Mouse (Mus musculus) naive thymus-derived CD4-positive, alpha-beta T cell, adult 2 months (primary cell): ENCODE results near the gene 3110009E18Rik.

Experiments
- DNase-seq: peaks from one replicate; pipeline ENCODE4 v3.0.0-alpha.2; 2011; ENCODE audit warnings: low read depth

3110009E18Rik gene

DNA sequence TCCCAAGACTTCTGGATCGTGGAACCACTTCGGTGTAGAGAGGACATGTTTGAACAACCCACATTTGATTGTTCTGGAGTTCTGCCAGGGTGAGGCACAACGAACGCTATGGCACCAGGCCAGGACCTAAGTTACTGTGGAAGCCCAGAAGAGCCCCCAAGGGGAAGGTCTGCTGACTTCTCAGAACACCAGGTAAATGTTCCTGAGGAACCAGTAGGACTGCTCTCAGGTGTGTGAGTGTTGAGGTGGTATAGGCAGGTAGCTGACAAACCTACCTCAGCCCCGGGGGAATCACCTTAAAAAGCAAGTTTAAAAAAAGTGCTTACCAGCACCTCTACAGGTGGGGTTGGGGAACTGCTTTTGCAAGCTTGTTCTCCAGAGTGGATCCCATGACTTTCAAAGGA is 15.4 kb upstream of the 3110009E18Rik start:
- peak; percentile 19 for DNase-seq

DNA sequence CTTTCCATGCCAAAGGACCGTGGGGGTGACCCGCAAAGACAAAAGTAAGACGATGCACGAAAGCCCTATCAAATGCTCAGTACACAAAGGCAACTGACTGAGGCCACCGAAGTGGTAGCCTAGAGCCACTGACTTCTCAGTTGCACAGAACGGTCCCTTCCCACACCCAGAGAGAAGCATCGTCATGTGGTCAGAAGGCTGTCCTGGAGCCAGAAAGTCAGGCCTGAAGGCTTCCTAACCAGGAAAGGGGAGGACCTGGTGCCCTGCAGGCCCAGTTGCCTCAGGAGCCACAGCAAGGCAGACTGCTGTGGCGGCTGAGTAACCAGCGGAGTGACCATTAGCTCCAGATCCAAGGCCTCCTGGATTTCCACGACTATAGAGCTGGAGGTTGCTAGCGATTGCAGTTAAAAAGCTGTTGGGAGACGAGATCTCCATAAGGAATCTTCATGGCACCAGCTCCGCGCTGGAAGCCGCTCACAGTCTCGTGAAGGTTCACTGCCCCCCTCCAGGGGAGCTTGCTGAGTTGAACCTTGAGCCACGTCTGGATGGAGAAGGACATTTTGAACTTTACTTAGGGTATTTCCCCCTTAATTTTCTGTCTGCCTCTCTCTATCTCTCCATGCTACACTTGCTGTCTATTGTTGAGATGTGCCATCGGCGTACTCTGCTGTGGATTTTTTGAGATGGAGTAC is 11.1 kb upstream of the 3110009E18Rik start:
- no peak for DNase-seq

DNA sequence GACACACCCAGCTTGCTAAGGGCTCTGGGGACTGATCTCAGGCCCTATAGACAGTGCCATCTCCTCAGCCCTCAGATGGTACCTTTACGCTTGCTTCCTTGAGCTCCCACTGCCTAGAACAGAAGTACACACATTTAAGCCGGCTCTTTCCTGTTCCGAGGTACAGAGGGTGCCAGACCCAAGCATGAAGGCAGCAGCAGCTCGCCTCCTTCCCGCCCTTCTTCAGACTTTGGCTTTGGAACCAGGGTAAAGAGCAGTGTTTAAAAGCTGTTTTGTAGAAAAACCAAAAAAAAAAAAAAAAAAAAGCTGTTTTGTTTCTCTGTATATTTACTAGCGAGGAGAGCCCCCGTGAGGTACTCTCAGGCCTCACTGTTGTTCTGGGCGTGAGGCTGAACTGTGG is 9.2 kb upstream of the 3110009E18Rik start:
- no peak for DNase-seq

DNA sequence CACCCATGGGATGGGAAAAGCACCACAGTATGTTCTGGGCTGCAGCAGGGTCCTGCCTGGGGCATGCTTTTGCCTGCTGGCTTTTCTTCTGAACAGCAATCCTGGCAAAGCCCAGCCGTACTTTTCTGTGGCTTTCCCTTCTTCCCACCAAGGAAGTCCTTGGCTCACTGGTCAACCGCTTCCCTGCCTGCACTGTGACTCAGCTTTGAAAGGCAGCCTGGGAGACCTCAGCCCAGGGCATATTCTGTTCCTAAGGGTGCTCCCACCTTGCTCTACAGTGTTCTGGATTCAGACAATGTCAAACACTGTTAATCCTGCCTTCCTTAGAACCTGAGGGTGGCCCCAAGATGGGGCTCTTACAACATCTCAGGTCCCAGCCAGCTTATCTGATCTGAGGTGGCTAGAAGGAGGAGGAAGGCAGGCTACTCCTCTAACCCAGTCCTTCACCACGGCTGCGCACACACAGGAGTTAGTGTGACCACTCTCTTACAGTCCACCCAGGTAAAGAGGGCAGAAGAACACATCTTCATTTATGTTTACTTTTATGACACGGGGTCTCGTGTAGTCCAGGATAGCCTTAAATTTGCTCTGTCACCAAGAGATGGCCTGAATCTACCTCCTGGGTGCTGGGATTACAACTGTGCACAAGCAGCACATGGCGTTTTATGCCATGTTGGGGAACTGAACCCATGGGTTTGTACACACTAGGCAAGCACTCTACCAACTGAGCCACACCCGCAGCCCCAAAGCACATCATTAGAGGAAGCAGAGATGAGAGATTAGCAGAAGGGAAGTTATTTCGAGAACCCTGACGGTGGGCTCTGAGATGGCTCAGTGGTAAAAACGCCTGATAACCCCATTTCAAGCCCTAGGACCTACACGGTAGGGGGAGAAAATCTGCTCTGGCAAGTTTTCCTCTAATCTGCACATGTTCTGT is 8.5 kb upstream of the 3110009E18Rik start:
- no peak for DNase-seq

DNA sequence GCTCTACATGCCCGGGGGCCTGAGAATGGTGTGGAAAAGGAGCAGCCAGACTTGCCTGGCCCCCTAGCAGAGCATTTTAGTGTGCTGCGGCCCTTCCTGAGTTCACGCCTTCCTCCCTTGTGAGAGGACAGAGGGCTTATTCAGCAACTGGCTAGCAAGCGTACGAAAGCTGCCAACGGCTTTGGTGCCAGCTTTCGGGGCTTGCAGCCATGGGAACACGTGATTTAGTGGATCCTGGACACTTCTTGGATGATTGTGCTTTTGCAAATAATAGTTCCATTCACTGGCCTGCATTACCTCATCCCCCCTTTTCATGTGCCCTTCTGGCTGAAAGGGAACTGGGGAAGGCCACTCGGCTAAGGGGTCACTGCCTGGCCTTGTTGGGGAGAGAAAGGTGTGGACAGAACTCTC is 5.3 kb upstream of the 3110009E18Rik start:
- DNase-seq = no peak

DNA sequence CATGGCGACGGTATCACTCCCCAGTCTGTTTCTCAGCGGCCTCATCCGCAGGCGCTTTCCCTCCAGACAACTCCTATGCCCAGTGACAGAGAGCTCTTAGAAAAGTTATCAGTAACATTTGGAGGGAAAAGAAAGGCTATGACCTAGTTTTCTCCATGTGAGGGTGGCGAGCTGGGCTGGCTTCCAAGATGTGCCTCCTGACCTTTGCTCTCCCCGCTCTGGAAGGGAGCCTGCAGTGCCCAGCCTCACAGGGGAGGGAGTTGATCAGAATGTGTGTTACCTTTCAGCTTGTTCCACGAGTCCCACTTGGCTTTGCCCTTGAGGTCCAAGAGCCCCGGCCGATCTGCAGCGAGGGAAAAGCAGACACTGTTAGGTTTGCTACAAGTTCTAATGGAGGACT is 4.9 kb upstream of the 3110009E18Rik start:
- no peak for DNase-seq

DNA sequence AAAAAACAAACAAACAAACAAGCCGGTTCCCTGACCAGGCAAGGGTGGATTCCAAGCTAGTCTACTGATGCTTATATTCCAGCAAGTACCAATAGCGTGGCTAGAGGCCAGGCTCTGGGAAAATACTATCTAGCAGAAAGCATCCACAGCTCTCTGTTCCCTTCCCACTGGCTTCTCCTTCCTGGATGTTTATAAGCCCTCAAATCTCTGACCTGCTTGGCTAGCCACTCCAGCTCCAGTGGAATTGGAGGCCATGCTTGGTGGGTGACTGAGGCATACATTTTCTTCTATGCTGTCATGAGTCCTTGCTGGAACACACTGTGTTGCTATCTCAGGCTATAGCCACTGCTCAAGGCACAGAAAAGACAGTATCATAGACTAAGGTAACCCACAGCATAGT is 2.1 kb upstream of the 3110009E18Rik start:
- DNase-seq = no peak

DNA sequence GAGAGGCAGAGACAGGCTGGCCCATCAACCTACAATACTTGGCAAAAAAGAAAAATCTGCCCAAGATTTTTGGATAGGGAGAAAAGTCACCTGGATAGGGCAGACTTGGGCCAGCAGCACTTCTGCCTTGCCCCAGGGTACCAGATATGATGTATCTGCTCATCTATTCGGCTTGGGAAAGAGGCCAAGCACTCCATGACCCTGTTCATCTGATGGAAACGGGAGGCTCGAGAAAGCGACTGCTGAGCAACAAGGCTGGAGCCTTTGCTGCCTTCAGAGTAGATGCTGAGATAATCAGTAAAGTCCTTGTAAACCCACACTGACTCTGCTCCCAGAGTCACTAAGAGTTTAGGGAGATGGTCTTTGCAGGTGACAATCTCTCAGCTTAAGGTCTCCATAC is 1.6 kb upstream of the 3110009E18Rik start:
- no peak for DNase-seq

DNA sequence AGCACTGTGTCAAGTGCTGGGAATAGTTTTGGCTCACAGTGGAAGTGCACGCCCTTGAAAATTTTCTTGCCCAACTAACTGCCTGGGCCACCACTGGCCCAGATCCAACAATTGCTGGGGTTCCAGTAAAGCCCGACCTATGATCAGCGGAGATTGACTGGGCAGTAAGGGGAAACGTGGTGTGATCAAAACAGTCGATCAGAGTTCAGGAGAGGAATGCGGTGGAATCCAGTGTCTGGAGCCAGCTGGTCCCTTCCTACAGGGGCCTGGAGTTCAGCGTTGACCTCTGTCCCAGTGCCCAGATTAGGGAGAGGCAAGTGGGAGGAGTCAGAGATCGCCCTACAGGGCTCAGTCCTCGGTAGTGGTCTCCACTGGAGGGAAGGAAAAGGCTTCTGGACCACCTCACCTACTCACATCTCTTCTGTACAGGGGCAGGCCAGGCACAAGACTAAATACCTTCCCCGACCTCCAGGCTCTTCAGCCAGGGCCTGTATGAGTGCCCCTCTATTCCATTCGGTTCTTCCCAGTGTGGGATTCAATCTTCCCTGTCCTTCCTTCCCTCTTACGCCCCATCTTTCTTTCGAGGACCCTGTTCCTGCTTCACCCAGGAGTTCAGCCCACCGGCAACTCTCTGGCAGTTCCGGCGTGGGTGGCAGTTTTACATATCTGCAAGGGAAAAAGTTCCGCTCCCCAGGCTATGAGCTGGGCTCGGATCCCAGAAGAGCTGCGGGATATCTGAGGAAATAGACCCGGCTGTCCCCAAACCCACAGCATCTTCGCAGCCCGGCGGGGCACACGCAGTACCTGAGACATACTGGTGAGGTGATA is 632 bp upstream of the 3110009E18Rik start:
- DNase-seq = no peak

DNA sequence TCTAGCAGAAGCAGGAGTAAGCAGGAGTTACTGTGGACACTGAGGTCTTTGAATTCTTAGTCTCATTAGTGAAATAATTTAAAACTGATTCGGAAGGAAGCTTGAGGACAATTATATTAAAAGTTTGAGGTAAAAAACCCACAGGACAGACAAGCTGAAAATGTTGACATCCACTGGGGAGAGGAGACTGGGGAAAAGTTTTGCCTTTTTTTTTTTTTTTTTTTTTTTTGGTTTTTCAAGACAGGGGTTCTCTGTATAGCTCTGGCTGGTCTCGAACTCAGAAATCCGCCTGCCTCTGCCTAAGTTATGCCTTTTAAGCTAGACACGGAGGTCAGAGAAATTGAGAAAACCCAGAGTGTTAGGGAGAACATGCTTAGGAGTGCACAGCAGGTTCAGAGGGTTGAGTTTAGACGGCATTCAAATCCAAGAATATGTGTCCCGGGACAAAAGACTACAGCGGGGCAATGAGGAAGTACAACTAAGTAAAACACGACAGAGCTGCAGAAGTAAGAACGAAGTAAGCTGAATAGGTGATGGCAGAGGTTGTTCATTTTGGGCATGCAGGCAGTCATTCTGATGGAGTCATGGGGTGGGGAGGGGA is 1.0 kb downstream of the 3110009E18Rik start:
- peak; percentile 11 for DNase-seq

DNA sequence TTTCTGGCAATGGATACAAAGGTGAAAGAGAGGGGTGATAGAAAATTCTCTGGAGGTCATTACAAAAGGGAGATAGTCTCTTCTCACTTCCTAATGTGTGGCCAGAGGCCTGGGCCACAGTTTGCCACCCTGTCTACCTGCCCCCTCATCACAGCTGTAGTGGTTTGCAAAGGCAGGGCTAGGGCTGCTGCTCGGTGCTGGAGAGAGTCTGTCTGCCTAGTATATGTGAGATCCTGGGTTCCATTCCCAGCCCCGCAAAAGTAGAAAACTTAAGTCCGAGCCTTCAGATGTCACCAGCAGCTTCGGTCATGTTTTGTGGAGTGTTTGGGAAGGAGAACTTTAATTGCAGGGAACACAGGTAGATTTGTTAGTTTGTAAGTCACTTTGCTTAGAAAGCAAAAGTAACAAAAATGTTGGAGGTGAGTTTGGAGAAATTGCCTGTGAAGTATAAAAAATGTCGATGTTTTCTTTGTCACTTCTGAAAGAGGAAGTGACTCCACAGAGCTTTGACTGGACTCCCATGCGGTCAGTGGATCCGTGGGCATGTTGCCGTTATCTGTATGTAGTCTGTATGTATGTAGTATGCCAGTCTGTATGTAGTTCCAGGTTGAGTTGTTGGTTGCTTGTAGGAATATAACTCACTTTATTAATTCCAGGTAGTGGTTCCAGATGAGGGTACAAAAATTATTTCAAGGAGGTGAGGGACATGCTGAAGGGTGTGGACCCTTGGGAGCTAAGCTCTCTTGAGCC is 1.8 kb downstream of the 3110009E18Rik start:
- DNase-seq = no peak

DNA sequence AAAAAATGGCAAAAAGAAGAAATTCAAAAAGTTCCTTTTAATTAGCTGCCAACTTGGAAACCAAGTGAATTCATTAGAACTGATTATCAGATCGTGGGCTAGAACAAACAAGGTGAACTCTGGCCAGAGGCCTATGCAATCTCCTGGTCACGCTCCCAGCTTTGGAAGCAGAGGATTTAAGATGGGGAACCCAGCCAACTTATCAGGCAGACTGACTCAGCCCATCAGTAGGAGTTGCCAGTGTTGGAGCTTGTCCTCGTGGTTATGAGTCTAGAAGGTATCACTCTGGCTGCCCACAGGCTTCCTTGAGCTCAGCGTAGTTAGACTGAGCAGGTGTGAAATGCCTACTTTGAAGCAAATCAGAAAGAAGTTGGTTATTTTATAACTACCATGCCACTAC is 3.9 kb downstream of the 3110009E18Rik start:
- no peak for DNase-seq

DNA sequence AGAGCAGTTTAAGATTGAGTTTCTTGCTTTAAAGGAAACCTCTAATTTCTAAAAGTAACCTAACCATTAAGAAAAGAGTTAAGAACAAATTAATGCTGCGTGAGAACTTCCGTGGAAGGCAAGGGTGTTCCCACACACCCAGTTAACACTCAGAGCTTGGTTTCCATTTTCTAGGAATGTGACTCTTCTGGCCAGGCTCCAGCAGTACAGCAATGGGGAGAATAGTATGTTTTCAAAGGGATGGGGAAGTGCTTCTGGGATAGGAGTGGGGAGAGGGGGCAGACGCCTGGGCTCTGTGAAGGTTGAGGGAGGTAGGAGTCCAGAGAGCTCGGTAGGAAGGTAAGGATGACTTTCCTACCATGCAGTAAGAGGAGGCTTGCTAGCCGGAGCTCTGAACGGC is 4.5 kb downstream of the 3110009E18Rik start:
- no peak for DNase-seq

DNA sequence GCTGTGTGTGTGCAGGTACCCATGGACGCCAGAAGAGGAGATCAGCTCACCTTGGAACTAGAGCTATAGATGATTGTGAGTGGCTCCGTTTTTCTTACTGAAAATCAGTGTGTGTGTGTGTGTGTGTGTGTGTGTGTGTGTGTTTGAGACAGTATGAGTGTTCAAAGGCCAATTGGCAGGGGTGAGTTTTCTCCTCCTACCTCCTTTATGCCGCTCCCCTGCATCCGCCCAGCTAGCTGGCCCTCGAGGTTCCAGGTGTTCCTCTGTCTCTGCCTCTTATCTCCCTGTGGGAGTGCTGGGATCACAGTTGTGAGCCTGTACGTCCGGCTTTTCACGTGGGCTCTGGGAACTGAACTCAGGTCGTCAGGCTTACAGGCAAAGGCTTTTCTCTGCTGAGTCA is 5.3 kb downstream of the 3110009E18Rik start:
- no peak for DNase-seq

DNA sequence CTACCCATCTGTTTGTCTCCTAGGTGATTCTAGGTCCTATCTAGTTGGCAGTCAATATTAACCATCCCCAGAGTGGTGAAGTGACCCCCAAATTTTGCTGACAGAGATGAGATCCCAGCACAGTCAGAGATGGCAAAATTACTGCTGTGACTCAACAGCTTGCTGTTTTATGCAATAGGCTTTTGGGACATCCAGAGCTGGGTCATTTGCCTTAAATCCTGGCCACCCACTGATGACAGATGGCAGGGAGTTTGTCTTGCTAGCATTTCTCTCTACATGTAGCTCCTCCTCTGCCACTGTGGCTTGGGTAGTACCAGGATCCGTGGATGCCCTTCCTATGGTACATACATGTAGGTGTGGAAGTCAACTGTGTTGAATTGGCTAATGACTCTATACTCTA is 11.4 kb downstream of the 3110009E18Rik start:
- DNase-seq = no peak

DNA sequence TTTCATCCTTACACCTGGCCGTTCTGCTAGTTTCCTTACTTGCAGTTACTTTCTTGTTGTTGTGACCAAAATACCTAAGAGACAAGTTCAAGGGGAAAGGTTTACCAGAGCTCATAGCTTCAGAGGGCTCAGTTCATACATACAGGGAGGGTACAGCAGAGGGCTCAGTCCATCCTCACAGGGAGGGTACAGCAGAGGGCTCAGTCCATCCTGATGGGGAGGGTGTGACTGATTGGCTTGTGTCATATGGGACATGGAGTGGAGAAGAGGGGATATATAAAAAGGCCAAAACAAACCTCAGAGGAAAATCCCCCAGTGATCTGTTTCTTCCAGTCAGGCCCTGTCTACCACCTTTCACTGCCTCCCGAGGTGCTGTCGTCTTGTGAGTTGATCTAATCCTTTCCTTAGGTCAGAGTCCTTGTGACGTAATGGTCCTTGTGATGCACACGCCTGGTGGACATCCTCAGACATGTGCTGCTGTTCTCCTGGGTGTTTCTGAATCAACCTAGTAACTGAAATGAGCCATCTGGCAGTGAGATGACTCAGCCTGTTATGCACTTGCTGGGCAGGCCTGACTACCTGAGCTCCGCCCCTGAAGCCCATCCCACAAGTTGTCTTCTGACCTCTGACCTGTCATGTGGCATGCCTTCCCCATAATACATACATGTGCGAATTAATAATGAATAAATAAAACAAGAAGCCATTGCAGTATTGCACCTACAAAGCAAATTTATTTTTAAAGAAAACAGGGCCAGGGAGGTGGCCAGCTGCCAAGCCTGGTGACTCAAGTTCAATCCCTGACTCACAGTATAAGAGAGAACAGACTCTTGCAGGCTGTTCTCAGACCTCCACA is 15.2 kb downstream of the 3110009E18Rik start:
- DNase-seq = no peak

DNA sequence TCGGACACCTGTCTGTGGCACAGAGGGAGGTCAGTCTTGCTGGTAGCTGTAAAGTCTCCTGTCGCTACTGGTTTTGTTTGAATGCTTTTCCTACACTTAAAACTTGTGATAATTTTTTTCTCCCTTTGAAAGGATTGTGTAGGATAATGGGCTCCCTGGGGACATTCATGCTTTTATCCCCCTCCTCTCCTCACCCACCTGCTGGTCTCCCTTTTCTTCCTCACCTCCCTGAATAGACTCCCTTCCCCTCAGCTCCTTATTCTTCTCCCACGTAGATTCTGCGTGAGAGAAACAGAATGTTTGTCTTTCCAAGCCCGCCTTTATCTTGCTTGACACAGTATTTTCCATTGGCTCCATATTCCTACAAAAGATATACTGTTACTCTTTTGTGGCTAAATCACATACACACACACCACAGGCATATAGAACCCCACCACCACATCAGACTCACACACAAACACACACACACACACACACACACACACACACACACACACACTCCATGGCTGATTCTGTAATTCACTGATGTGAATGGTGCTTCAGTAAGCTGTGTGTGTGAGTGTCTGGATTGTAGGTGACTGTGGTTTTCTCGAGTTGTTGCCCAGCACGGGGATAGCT is 18.0 kb downstream of the 3110009E18Rik start:
- no peak for DNase-seq

DNA sequence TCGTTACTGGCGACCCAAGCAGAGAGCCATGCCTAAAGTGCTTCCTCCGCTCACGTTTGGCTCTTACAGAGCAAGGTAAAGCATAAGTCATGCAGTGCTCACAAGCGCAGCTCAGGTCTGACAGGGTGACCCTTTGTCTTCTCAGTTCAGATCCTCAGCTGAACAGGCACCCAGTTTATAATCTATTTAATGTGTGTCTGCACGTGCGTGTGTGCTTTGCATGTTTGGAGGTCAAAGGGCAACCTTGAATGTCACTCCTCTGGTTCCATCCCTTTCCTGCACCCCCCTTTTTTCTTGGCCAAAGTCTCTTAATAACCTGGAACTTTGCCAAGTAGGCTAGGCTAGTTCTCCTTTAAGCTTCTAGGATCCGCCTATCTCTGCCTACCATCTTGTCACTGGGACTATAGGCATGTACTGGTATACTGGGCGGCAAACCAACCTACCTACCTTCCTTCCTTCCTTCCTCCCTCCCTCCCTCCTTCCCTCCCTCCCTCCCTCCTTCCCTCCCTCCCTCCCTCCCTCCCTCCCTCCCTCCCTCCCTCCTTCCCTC is 19.2 kb downstream of the 3110009E18Rik start:
- no peak for DNase-seq

DNA sequence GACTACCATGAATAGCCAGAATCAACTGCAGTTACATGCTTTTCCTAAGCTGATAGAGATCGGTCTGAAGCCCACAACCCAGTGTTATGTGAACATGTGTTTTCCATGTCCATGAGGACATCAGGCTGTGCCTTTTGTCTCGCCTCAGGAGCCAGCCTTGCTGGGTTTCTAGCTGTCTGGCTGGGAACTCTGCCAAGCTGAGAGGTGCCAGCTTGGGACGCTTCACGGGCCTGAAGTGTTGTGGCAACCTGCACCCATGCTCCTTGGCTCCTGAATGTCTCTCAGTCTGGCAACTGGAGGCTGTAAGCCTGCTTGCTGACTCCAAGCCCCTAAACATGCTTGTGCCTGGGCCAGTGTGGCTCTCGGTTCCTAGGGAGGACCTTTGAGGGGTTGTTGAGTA is 21.6 kb downstream of the 3110009E18Rik start:
- DNase-seq = no peak
